Mouse (Mus musculus): Measurements from ENCODE around the gene Syn3. TPM values are rescaled to one million over a fixed set of nuclear protein-coding genes. Genes with fewer than 3 reads are reported as not detected.
"Not testable (repeated sequence)": the region's sequence is repeated elsewhere in the genome, so short reads cannot be mapped to it uniquely, and the experiment has no call there.

Gene Syn3
- total and polyA plus RNA-seq, 2 experiments from 2014 or later: 18.3 to 67.4 TPM

- Histone ChIP-seq H3K27me3 (ENCODE audit: insufficient read depth, low read length) (no peaks in the 10 kb centered on the region), H3K4me1 (ENCODE audit: insufficient read depth, low read length) (0 out of 2 replicates have a peak, but pooled peaks cover 11% of the 10 kb centered on the region), H3K9me3 (ENCODE audit: low read length) (no peaks in the 10 kb centered on the region), H3K36me3 (ENCODE audit: insufficient read depth, low read length) (no peaks in the 10 kb centered on the region), H3K27ac (no peak overlapping the region), H3K9ac (replicated peaks; ENCODE audit: low read length) (no peak overlapping the region), H3K4me3 (ENCODE audit: low read length) (no peak overlapping the region), H3K4me2 (ENCODE audit: low read depth, low read length) (no peak overlapping the region)
- TF ChIP-seq CTCF (IDR thresholded peaks at IDR 0.05; ENCODE audit: low read depth): no peak
- 56% methylated on average over 5 of the region's 5 CpGs for WGBS
- ATAC-seq (peak; percentile 42), DNase-seq (ENCODE audit: low spot score) (peak; percentile 59)
Observed at GRCm38 (mm10) chr10:86387821-86388440, 110.8 kb downstream of the Syn3 start.

GRCm38 (mm10) chr10:86386232-86386631, 112.5 kb downstream of the Syn3 start:
- Histone ChIP-seq H3K4me2 (ENCODE audit: low read depth, low read length) (no peak overlapping the region), H3K4me3 (ENCODE audit: low read length) (no peak overlapping the region), H3K27me3 (ENCODE audit: insufficient read depth, low read length) (no peaks in the 10 kb centered on the region), H3K36me3 (ENCODE audit: insufficient read depth, low read length) (no peaks in the 10 kb centered on the region), H3K9ac (replicated peaks; ENCODE audit: low read length) (no peak overlapping the region), H3K4me1 (ENCODE audit: insufficient read depth, low read length) (0 out of 2 replicates have a peak, but pooled peaks cover 11% of the 10 kb centered on the region), H3K27ac (no peak overlapping the region), H3K9me3 (ENCODE audit: low read length) (no peaks in the 10 kb centered on the region)
- 78% methylated on average over 4 of the region's 4 CpGs for WGBS
- no peak for DNase-seq (ENCODE audit: low spot score)
- no peak for TF ChIP-seq CTCF (IDR thresholded peaks at IDR 0.05; ENCODE audit: low read depth)
- no peak for ATAC-seq

GRCm38 (mm10) chr10:86385656-86386055, 113.0 kb downstream of the Syn3 start:
- 67% methylated on average over 4 of the region's 4 CpGs for WGBS
- no peak for TF ChIP-seq CTCF (IDR thresholded peaks at IDR 0.05; ENCODE audit: low read depth)
- Histone ChIP-seq H3K4me3 (ENCODE audit: low read length) (no peak overlapping the region), H3K9ac (replicated peaks; ENCODE audit: low read length) (no peak overlapping the region), H3K4me1 (ENCODE audit: insufficient read depth, low read length) (0 out of 2 replicates have a peak, but pooled peaks cover 11% of the 10 kb centered on the region), H3K27me3 (ENCODE audit: insufficient read depth, low read length) (no peaks in the 10 kb centered on the region), H3K36me3 (ENCODE audit: insufficient read depth, low read length) (no peaks in the 10 kb centered on the region), H3K27ac (no peak overlapping the region), H3K9me3 (ENCODE audit: low read length) (no peaks in the 10 kb centered on the region), H3K4me2 (ENCODE audit: low read depth, low read length) (no peak overlapping the region)
- ATAC-seq: no peak
- DNase-seq (ENCODE audit: low spot score): no peak

- Histone ChIP-seq H3K36me3 (ENCODE audit: insufficient read depth, low read length) (no peaks in the 10 kb centered on the region), H3K4me1 (ENCODE audit: insufficient read depth, low read length) (0 out of 2 replicates have a peak, but pooled peaks cover 11% of the 10 kb centered on the region), H3K27me3 (ENCODE audit: insufficient read depth, low read length) (no peaks in the 10 kb centered on the region), H3K9ac (replicated peaks; ENCODE audit: low read length) (no peak overlapping the region), H3K4me3 (ENCODE audit: low read length) (no peak overlapping the region), H3K9me3 (ENCODE audit: low read length) (no peaks in the 10 kb centered on the region), H3K27ac (no peak overlapping the region), H3K4me2 (ENCODE audit: low read depth, low read length) (no peak overlapping the region)
- DNase-seq (ENCODE audit: low spot score): no peak
- no peak for TF ChIP-seq CTCF (IDR thresholded peaks at IDR 0.05; ENCODE audit: low read depth)
- no peak for ATAC-seq
- 95% methylated on average over 2 of the region's 2 CpGs for WGBS
Observed at GRCm38 (mm10) chr10:86384655-86385054, 114.0 kb downstream of the Syn3 start.

- no peak overlapping the region for H3K4me3 ChIP-seq (ENCODE audit: low read length)
- H3K36me3 ChIP-seq (ENCODE audit: insufficient read depth, low read length): no peaks in the 10 kb centered on the region
- H3K27me3 ChIP-seq (ENCODE audit: insufficient read depth, low read length): no peaks in the 10 kb centered on the region
- DNase-seq (ENCODE audit: low spot score): no peak
- 21% methylated on average over 2 of the region's 2 CpGs for WGBS
- H3K4me1 ChIP-seq (ENCODE audit: insufficient read depth, low read length): no peaks in the 10 kb centered on the region
- no peak overlapping the region for H3K4me2 ChIP-seq (ENCODE audit: low read depth, low read length)
- no peak for ATAC-seq
- no peak overlapping the region for H3K27ac ChIP-seq
- TF ChIP-seq CTCF (IDR thresholded peaks at IDR 0.05; ENCODE audit: low read depth): no peak
- no peaks in the 10 kb centered on the region for H3K9me3 ChIP-seq (ENCODE audit: low read length)
- no peak overlapping the region for H3K9ac ChIP-seq (replicated peaks; ENCODE audit: low read length)
Observed at GRCm38 (mm10) chr10:86381922-86382260, 116.8 kb downstream of the Syn3 start.

GRCm38 (mm10) chr10:86381150-86381921, 117.4 kb downstream of the Syn3 start:
- WGBS: 69% methylated on average over 9 of the region's 9 CpGs
- no peaks in the 10 kb centered on the region for H3K9me3 ChIP-seq (ENCODE audit: low read length)
- H3K9ac ChIP-seq (replicated peaks; ENCODE audit: low read length): no peak overlapping the region
- TF ChIP-seq CTCF (IDR thresholded peaks at IDR 0.05; ENCODE audit: low read depth): no peak
- no peaks in the 10 kb centered on the region for H3K27me3 ChIP-seq (ENCODE audit: insufficient read depth, low read length)
- H3K4me3 ChIP-seq (ENCODE audit: low read length): no peak overlapping the region
- H3K27ac ChIP-seq: peak overlapping the region; percentile 26; the same call in 1 of the 2 replicates
- H3K36me3 ChIP-seq (ENCODE audit: insufficient read depth, low read length): no peaks in the 10 kb centered on the region
- DNase-seq (ENCODE audit: low spot score) (no peak), ATAC-seq (no peak)
- no peaks in the 10 kb centered on the region for H3K4me1 ChIP-seq (ENCODE audit: insufficient read depth, low read length)
- no peak overlapping the region for H3K4me2 ChIP-seq (ENCODE audit: low read depth, low read length)

GRCm38 (mm10) chr10:86380626-86381025, 118.1 kb downstream of the Syn3 start:
- no peak for ATAC-seq
- Histone ChIP-seq H3K27me3 (ENCODE audit: insufficient read depth, low read length) (no peaks in the 10 kb centered on the region), H3K9ac (replicated peaks; ENCODE audit: low read length) (no peak overlapping the region), H3K4me3 (ENCODE audit: low read length) (no peak overlapping the region), H3K4me2 (ENCODE audit: low read depth, low read length) (no peak overlapping the region), H3K4me1 (ENCODE audit: insufficient read depth, low read length) (no peaks in the 10 kb centered on the region), H3K27ac (no peak overlapping the region), H3K9me3 (ENCODE audit: low read length) (no peaks in the 10 kb centered on the region), H3K36me3 (ENCODE audit: insufficient read depth, low read length) (no peaks in the 10 kb centered on the region)
- WGBS: 79% methylated on average over 2 of the region's 2 CpGs
- no peak for DNase-seq (ENCODE audit: low spot score)
- TF ChIP-seq CTCF (IDR thresholded peaks at IDR 0.05; ENCODE audit: low read depth): no peak

GRCm38 (mm10) chr10:86378803-86379202, 119.9 kb downstream of the Syn3 start:
- not testable (repeated sequence) for H3K27me3 ChIP-seq (ENCODE audit: insufficient read depth, low read length); ATAC-seq; H3K4me2 ChIP-seq (ENCODE audit: low read depth, low read length); H3K36me3 ChIP-seq (ENCODE audit: insufficient read depth, low read length); H3K9ac ChIP-seq (replicated peaks; ENCODE audit: low read length); DNase-seq (ENCODE audit: low spot score); H3K27ac ChIP-seq; H3K4me3 ChIP-seq (ENCODE audit: low read length); H3K9me3 ChIP-seq (ENCODE audit: low read length); H3K4me1 ChIP-seq (ENCODE audit: insufficient read depth, low read length)
- 88% methylated on average over 2 of the region's 2 CpGs for WGBS

All from hindbrain, postnatal 0 days (tissue).